Mouse (Mus musculus) naive thymus-derived CD4-positive, alpha-beta T cell, adult 2 months (primary cell): Measurements from ENCODE around the gene Pigk.

Experiments
- DNase-seq: peaks from one replicate; pipeline ENCODE4 v3.0.0-alpha.2; 2011; ENCODE audit warnings: low read depth

The Pigk gene

DNA sequence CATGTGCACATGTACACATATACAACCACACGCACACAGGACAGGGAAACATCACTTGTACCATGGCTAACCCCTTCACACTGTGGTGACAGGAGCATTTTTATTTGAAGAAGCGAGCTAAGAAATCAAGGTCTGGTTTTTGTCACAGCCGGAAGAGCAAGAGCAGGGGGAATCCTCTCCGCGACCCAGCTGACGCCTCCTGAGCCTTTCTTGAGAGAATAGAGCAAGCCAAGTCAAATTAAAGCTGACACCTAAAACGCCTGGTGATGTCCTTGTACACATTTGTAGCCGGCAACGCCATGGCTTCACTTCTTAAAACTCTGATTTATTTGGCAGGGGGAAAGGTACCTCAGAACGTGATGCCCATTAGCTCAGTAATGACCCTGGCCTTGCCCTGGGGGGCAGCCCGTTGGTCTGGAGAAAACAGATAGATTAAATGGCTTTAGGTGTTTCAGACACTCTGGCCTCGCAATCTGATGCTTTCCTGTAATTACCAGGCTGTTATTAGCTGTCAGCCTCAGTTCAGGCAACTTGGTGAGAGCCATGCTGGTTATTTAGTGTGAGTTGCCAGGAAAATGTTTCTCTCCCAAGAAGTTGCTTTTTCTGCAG lies 141.2 kb downstream of the Pigk start:
- DNase-seq = no peak

DNA sequence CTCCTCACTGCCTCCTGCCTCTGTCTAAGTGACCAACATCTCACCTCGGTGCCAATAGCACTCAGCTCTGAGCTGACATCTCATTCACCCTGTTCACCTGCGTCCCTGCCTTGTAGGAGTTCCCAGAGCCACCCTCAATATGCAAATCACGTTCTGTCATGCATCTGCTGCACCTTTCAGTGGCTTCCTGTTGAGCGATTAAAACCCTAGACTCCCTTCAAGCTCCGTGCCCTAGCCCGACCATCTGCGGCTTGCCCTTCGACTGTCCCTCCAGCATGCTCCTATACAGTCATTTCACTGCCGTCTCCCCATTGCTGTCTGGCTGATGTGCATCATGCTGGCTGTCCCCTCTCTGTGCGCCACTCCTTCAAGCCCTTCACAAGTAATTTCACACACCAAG lies 142.2 kb downstream of the Pigk start:
- DNase-seq = no peak

DNA sequence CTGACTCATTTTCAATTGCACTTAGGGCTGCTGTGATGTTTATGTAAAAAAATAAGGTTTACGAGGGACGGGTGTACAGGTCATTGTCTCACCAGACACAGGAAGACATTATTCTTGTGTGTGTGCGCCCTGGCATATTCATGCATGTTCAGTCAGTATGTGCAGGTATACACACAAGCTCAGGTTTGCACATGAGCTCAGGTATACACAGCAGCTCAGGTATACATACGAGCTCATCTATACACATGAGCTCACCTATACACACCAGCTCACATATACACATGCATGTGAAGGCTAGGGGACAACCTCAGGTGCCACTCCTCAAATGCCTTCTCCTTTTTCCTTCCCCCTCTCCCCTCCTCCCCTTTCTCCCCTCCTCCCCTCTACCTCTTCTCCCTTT lies 147.6 kb downstream of the Pigk start:
- DNase-seq = no peak

DNA sequence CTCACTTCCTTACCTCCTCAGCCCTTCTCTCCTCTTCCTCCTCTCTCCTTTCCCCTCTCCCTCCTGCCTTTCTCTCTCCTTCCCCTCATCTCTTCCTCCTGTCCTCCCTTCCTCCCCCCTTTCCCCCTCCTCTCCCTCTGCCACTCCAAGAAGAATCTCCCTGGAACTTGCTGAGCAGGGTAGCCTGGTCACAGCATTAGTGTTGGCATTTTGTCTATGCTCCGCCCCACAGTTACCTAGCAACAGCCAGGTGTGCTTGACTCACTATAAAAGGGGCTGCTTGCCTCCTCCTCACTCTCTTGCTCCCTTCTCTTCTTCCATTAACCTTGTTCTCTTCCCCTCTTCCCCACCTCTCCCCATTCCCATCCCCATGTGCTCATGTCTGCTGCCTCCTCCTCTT lies 148.1 kb downstream of the Pigk start:
- no peak for DNase-seq

DNA sequence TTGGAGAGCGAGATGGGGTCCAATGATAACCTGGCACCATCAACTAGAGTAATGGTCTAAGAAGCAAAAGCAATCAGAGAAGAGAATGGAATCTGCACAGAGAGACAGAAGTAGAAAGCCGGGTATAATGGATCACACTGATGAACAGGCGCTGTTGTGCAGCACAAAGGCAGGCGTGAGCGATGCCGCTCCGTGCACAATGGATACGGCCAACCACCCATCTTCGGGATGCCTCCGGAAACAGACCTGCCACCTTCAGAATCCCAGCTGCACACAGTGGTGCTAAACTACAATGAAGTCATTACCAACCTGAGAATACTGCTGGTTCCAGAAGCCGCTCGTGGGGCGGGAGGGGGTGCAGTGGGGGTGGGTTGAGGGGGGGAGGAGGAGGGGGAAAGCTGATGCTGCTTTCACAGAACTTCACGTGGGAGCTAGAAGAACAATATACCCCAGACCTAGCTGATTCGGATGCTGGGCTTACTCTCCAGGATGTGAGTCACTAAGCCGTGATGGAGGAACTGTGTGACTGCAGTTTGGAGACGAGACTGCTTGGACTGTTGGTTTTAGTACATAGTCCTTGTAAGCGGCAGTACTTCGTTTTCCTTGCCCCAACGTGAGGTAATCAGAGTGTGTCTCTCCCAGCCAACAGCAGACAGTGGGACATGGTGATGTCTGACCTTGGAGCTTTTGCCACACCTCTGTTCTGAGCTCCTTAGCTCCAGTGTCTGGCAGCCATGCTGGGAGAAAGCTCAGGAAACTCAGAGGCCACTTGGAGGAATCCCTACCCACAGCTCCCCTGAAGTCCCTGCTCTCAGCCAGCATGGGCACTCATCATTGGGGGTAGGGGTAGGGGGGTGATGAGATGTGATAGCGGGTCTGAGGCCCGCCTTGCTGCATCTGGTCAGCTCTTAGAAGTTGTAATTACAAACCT lies 152.4 kb downstream of the Pigk start:
- no peak for DNase-seq

DNA sequence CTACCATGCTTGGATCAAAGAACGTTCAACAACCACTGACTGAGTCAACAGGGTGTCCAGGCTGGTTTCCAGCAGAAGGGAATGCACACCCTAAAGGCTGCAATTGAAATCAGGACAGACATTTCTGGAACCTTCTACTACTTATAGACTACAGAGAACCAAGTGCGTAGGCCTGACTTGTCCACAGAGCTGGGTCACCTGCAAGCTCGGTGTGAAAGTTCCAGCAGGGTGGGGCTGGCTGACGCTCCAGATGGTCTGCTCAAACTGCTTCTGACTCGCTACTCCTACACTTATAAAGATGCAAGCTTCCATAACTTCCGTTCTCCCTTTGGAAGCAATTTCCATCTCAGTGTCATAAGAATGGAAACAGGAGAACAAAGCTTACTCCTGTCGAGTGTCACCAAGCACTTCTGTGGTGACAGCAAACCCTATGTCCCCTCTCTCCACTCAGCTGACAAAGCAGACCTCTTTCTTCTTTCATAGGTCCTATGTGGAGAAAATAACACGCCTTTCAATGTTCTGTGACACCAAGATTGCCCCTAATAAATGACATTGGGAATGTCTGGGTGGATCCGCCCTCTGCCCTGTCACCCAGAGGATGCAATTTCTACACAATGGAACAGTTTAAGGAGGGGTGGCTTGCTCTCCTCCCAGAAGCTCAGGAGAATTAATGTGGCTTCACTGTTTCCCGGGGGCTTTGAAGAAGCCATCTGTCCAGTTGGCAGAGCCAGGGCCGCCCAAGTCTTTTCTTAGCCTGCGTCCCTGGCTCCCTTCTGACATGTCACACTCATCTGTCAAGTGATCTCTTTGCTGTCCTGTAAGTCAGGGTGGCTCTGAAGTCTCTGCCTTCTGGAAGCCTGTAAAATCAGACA lies 154.0 kb downstream of the Pigk start:
- DNase-seq = no peak

DNA sequence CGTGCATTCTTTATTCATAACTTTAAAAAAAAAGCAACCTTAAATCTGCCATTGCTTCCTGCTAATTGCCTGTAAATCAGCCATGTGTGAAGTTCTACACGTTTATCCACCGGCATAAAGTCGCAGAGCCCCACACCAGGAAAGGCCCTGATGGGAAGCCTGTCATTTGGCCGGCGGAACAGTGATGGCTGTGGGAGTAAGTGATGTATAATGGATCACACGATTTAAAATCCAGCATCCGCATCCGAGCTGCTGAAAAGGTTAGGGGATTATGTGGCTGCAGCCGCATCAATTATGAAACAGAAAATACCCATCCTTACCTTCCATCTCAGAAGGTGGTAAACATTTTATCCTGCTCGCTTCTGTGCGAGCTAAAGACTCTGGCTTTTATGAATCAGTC lies 158.2 kb downstream of the Pigk start:
- DNase-seq = no peak

DNA sequence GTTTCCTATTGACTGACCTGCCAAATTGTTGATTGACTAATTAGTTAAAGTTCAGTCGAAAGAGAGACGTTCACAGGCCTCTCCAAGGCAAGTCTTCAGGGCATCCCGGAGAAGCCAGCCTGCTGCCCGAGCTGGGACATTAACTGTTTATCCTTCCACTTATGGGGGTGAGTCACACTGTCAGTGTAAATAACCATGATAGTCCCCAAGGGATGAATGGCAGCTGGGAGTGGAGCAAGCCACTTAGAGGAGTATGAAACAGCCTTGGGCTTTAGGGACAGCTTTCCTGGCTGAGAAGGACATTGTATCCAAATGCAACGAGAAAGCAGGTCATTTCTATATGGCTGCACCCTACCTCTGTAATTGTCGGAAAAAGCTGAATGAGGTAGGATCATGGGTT lies 158.7 kb downstream of the Pigk start:
- DNase-seq = no peak

DNA sequence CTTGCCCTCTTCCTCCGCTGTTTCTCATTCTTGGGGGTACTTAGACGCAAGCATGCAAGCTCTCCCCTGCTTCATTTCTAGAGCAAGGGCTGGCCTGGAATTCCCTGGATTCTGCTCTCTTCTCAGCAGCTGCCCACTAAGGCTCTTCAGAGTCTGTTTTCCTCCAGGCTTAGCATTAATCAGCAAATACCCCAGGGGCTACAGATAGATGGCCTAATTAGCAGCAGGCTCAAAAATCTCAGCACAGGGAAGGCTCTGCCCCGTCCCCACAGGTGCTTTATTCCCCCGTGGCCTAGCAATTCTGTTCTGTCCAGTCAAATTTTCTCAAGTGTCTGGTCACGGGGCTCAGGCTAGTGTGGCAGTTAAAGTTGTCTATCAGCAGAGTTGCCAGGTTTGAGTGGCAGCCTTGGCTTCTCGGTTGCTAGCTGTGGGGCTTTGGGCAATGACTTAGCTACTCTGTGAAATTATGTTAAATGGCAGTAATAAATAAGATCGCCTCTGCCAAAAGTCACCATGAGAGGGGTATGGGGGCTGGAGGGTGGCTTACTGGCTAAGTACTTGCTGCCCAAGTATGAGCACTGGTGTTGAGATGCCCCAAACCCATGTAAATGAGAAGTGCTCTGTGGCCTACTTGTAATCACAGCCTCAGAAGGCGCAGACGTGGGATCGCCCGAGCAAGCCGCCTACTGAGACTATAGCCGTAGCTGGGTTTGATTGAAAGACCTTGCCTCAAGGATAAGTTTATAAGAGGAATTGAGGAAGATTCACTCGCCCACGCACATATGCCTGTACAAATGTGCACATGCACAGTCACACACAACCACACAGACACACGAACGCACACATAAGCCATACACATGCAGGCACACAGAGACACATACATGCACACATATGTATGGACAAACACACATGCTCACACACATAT lies 160.8 kb downstream of the Pigk start:
- DNase-seq = no peak

DNA sequence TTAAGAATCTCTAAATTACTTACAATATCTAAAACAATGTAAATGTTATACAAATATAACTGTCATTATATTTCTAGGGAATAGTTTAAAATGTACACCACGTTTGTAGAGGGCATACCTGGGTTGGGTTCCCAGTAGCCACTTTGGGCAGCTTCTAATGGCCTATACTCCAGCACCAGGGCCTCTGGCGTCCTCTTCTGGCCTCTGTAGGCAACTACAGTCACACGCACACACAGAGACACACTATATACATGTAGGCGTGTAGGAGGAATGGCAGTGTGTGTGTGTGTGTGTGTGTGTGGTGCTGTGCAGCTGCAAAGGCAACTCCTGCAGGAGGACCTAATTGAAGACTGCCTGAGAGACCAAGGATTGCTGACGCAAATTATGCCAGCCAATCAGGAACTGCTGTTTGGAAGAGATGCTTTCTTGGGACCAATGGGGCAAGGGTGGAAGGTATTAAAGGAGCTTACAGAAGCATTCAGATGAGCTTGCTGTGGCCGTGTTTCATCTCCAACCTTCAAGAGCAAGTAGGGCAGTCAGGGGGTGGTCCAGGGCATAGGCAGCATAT lies 161.9 kb downstream of the Pigk start:
- no peak for DNase-seq

DNA sequence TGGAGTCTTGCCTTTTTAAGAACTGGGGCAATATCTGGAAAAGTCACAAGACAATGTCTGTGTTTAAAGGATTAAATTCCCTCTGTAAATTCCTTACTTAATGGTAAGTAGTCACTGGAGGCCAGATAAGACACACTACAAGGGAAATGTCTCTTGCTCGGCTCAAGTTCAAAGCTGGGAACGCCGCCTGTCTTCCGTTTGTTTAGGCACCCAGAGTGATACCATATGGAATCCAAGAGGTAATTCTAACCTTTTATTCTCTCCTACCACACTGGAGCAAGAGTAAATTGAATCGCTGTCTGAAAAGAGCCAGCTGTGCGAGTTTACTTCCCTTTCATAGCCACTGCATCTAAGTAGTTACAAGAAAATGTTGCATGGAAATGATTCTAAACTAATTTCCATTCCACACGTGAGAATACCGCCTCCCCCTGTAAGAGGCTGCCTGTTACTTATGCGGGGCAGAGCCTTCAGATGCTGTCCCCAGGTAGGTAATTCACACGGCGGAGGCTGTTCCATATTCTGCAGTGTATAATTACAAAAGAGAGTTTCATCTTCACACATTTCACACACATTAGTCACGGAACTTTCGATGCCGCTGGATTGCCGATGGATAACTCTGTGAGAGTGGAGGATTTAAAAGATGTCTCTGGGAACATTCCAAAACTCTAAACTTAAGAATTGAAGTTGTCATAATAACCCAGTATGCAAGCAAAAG lies 166.4 kb downstream of the Pigk start:
- no peak for DNase-seq

DNA sequence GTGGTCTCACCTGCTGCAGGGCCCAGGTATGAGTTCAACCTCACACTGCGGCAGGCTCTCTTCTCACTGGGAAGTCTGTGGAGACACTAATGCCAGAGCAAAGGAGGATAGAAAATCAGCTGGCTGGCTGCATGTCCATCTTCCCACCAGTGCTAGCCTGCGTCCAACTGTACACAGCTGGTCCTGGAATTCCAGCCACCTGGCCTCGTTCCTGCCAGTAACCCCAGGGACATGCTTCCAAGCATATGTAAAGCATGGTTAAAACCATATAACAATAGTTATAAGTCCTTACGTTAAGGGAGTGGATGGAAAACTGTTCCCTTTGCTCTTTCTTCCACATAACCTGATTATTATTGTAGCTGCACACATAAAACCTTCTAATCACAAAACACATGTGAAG lies 167.8 kb downstream of the Pigk start:
- no peak for DNase-seq

DNA sequence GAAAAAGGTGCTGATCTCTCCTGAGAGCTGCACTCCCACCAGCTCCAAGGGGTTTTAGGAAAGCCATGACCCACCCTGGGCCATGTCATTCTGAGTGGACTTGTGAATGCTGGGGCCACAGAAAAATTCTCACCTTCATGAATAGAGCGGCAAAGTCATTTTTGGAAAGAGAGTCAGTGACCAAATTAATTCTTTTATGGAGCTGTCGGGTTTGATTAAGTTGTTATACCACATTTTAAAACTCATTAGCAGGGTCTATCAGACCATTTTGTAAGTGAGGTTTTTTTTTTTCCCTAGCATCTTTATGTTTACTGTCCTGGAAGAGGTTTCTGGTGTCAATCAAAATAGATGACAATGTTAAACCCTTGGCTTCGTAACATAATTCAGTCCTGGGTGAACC lies 169.7 kb downstream of the Pigk start:
- DNase-seq = no peak

DNA sequence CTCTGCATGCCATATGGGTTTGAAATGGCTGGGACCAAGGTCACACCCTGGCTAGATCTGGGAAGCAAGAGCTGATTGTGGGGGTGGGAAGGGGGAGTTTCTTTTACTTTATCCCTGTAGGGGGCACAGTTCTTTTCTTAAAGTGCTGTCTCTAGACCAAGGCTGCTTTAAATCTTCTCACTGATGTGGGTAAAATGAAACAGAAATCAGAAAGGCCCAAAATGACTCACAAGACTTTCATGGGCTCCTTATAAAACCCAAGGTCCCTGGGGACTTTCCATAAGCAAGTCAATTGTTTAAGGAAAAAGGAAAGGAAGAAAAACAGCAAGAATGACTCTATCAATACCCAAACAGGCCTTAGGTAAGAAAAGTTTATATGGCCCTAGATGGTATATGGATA lies 172.8 kb downstream of the Pigk start:
- peak; percentile 42 for DNase-seq

DNA sequence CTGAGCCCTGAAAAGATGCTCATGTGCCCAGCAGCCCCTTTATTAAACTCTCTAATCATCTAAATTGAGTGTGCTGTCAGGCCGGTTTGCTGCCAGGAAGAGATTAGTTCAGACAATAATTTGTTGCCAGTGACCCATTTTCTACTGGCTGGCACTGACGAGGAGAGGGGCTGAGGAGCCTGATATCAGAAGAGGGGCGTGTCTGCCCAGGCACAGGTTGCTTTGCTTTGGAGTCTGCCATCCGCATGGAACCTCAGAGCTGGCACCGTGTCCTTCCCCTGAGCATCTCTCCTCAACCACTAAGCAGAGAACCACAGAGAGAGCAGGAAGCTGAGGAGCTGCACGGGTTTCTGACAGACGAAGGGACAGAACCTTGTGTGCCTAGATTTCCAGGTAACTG lies 174.2 kb downstream of the Pigk start:
- DNase-seq = no peak

DNA sequence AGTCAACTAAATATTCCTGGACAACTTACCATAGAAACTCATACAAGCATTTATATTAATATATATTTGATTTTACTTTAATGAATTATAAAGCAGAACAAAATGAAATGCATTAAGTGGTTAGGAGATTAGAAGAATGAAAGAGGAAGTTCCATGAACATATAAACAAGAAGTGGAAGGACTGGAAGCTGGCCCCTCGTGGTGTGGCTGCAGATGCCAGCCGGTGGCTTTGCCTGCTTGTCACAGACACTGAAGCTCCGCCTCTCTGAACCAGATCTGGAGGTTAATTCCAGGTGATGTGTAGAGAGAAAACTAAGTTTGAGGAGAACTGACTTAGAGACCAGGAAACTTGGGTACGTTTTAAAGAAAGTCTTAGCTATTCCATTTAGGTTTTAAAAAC lies 181.0 kb downstream of the Pigk start:
- no peak for DNase-seq

DNA sequence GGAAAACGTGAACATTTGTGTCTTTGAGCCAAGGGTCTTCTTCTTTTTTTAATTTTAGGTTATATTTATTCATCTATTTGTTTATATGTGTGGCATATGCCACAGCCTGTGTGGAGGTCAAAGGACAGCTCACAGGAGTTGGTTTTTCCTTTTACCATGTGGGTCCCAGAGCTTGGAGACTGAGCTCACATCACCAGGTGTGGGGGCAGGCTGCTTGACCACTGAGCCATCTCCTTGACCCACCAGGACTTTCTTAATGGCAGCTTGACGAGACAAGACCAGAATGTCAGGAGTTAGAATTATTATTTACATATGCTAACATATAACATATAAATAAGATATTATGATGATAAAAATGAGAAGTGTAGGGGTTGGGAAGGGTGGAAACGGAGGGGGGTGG lies 182.2 kb downstream of the Pigk start:
- DNase-seq = no peak

DNA sequence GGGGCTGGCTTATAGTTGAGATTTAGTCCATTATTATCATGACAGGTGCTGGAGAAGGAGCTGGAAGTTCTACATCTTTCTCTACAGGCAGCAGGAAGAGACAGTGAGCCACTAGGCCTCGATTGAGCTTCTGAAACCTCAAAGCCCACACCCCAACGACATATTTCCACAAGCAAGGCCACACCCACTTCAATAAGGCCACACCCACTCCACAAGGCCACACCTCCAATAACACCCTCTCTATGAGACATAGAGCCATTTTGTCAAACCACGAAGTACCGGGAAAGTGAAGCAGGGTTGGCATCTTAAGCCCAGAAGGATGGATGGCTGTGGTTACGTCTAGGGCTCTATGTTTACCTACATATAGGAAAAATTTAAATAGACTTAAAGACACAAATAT lies 183.3 kb downstream of the Pigk start:
- no peak for DNase-seq

DNA sequence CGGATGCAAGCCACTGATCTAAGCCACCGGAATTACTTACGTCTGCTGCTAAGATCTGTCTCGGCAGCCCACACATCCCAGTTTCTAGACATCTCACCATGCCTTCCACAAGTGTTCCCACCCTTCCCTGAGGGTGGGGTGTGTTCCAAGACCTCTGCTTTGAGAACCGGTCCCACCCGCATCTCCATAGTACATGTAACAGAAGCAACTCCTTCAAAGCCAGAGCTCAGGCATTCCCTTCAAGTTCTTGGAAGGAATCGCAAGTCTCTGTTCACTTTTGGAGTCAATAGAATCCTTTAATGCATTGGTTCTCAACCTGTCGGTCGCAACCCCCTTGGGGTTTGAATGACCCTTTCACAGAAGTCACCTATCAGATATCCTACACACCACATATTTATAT lies 185.0 kb downstream of the Pigk start:
- no peak for DNase-seq

DNA sequence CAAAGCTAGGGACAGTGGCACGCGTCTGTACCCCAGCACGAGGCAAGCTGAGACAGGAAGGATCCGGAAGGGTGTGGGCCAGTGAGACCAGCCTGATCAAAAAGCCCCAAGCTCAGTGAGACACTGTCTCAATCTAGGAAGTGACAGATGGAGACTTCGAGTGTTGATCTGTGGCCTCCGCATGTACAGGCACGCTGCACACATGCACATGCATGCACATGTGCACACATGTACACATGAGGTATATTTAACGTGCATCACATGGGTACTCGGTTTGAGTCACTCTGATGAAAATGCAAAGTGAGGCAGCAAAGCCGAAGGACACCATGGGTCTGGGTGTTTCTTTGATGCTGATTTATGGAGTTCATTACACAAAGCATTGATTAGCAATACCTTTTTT lies 191.1 kb downstream of the Pigk start:
- no peak for DNase-seq

DNA sequence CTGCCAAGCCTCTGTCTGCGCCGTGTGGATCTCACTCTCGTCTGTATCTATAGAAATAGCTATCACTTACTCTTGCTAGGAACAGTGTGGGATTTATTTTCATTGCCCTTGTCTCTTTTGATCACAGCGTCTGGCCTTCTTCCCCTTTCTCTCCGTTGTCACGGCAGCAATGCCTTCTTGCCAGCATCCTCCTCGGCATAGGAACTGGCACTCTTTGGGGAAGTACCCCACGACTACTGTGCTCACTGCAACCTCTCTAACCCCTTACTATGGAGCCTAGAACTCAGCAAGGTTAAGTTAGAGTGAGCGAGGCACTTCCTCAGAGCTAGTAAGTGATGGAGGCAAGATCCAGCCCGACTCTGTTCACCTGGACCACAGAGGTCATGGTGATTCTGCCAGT lies 191.9 kb downstream of the Pigk start:
- no peak for DNase-seq
